Mouse (Mus musculus) T-helper 17 cell (primary cell): ENCODE results near the gene Sptb.

Source experiments
- in situ Hi-C, 2 experiments: fragments of 300-600 bp; cut with MboI, MseI; formaldehyde crosslinking; loops; 1 replicate in 1 of 2; 2 replicates in 1 of 2; pipeline ENCODE4 v1.15.1; 2025; ENCODE audit warnings: high pct_unique_total_duplicates in 2 of 2

The Sptb gene

GRCm38 (mm10) chr12:76710351-76711100 is at the start of gene Sptb:
Sptb (minus strand) TSS chr12:76710547.
- in situ Hi-C loops: loop anchor here in 1 of 2 experiments (5.0 kb wide), 1 partner anchor 767 kb away; no protein-coding TSS in a partner anchor

GRCm38 (mm10) chr12:76752652-76753318 is 42.4 kb upstream of the Sptb start:
- in situ Hi-C loops: no loop called here

GRCm38 (mm10) chr12:76750866-76751459 is 40.6 kb upstream of the Sptb start:
- in situ Hi-C loops: no loop called here

- in situ Hi-C loops: no loop called here
These were observed 17.6 kb upstream of the Sptb start for GRCm38 (mm10) chr12:76727955-76728354.

- in situ Hi-C loops: loop anchor here (5.0 kb wide), 1 partner anchor 75 kb away; no protein-coding TSS in a partner anchor
These were observed 11.7 kb upstream of the Sptb start for GRCm38 (mm10) chr12:76722026-76722425.

GRCm38 (mm10) chr12:76720572-76720971 is 10.2 kb upstream of the Sptb start:
- in situ Hi-C loops: loop anchor here (5.0 kb wide), 1 partner anchor 73 kb away; no protein-coding TSS in a partner anchor

- in situ Hi-C loops: no loop called here
These were observed 8.0 kb upstream of the Sptb start for GRCm38 (mm10) chr12:76718384-76718783.

GRCm38 (mm10) chr12:76709795-76710350 is 474 bp downstream of the Sptb start:
- in situ Hi-C loops: loop anchor here in 1 of 2 experiments (5.0 kb wide), 1 partner anchor 767 kb away; no protein-coding TSS in a partner anchor

GRCm38 (mm10) chr12:76708956-76709794 is 1.2 kb downstream of the Sptb start:
- in situ Hi-C loops: no loop called here

GRCm38 (mm10) chr12:76708181-76708580 is 2.2 kb downstream of the Sptb start:
- in situ Hi-C loops: no loop called here

- in situ Hi-C loops: no loop called here
These were observed 13.9 kb downstream of the Sptb start for GRCm38 (mm10) chr12:76696380-76696935.

GRCm38 (mm10) chr12:76695773-76696172 is 14.6 kb downstream of the Sptb start:
- in situ Hi-C loops: no loop called here

- in situ Hi-C loops: no loop called here
These were observed 15.4 kb downstream of the Sptb start for GRCm38 (mm10) chr12:76694801-76695505.

GRCm38 (mm10) chr12:76687498-76688200 is 22.7 kb downstream of the Sptb start:
- in situ Hi-C loops: no loop called here

- in situ Hi-C loops: no loop called here
These were observed 24.7 kb downstream of the Sptb start for GRCm38 (mm10) chr12:76685647-76686046.

GRCm38 (mm10) chr12:76684493-76684892 is 25.9 kb downstream of the Sptb start:
- in situ Hi-C loops: no loop called here

GRCm38 (mm10) chr12:76681937-76682336 is 28.4 kb downstream of the Sptb start:
- in situ Hi-C loops: no loop called here

GRCm38 (mm10) chr12:76677068-76677467 is 33.3 kb downstream of the Sptb start:
- in situ Hi-C loops: no loop called here

GRCm38 (mm10) chr12:76676477-76676876 is 33.9 kb downstream of the Sptb start:
- in situ Hi-C loops: no loop called here
